Mouse (Mus musculus): ENCODE results near the gene Myh15. TPM values are rescaled to one million over a fixed set of nuclear protein-coding genes. Genes with fewer than 3 reads are reported as not detected.

The Myh15 gene
- total RNA-seq, 2 experiments from 2014 or later, result 0.43 to 0.45 TPM

Other genes starting within 250 kb of the Myh15 start
- gene Retnlb, start 240.6 kb upstream of the Myh15 start, total RNA-seq (2021), result not detected
- not detected for gene Retnla, start 214.9 kb upstream of the Myh15 start, total RNA-seq (2021)
- gene Retnlg, start 184.9 kb upstream of the Myh15 start, total RNA-seq (2021), result not detected
- 100 to 1,000 TPM in 1 of 2 experiments, 10 to 100 TPM in 1; 91.8 to 101 TPM for gene Dzip3, start 63.3 kb upstream of the Myh15 start, total RNA-seq (2021)
- gene Cip2a, start 63.3 kb upstream of the Myh15 start, total RNA-seq (2021), result 1 to 10 TPM; 4.4 to 5.0 TPM